Mouse (Mus musculus) embryonic fibroblast, embryonic 13.5 days (primary cell): ENCODE data around the gene Acly.

Experiments used
- CTCF ChIP-seq: IDR thresholded peaks from 2 replicates; pipeline ENCODE4 v1.5.1; 2011; ENCODE audit warnings: mild to moderate bottlenecking, control low read depth, low read length, moderate library complexity, borderline replicate concordance; ENCODE audit not compliant: insufficient read depth
- POLR2A ChIP-seq: IDR thresholded peaks from 2 replicates; pipeline ENCODE4 v1.6.1; 2011; ENCODE audit warnings: low read depth, mild to moderate bottlenecking, control low read depth, low read length, moderate library complexity

DNA sequence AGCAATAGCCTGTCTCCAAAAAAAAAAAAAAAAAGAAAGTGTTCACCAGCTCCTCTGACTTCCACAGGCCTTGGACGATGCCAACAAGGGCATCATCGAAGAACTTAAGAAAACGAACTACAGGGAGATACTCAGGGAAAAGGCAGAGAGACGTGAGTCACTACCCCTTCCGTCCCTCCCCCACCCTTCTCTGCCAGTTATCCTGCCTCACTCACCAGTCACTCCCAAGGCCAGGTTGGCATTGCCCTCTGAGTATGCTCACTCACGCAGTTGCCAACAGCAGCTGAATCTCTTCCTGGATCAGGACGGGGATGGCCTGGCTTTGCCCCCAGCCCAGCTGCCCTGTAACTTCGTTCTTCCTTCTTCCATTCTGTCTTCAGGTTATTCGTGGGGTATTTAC, 42.0 kb upstream of the Acly start:
- no peak for TF ChIP-seq CTCF
- TF ChIP-seq POLR2A: no peak
